Mouse (Mus musculus): ENCODE data around the gene L3mbtl2. TPM values are rescaled to one million over a fixed set of nuclear protein-coding genes. Genes with fewer than 3 reads are reported as not detected.

The L3mbtl2 gene
- total RNA-seq, 2 experiments from 2014 or later = 19.3 to 20.2 TPM

DNA sequence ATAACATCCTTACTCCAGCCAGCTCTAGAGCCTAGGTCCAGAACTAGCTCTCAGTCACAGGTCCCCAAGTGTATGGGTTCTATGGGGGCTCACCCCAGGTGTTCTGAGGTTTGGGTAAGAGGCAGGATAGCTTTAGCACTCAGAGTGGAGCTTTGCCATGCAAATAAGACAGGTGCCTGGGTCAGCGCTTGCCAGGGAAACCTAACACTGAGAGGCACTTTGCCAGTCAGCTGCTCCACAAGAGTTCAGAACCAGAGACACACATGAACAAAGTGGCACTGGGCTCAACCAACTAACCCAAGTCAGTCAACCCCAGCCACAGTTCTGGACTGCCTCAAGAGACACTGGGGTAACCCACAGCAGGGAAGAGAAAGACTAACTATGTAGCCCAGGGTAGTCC lies 46.0 kb downstream of the L3mbtl2 start:
- no peak for DNase-seq

DNA sequence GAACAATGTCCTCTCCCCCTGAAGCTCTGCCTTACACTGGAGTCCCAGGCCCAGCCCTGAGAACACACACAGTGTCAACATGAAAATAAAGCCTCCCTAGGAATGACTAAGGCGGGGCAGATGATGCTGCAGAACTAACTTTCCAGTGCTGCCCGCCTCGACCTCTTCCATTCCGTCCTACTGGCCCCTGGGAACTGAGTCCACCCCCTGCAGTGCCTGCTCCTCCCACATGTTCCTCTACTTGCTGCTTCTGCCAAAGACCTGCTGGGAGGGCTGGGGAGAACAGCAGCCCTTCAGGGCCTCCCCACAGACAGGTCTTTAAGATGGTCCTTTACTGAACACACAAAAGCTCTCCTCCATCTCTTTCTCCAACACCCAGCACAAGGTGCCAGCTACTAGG lies 47.1 kb downstream of the L3mbtl2 start:
- no peak for DNase-seq

DNA sequence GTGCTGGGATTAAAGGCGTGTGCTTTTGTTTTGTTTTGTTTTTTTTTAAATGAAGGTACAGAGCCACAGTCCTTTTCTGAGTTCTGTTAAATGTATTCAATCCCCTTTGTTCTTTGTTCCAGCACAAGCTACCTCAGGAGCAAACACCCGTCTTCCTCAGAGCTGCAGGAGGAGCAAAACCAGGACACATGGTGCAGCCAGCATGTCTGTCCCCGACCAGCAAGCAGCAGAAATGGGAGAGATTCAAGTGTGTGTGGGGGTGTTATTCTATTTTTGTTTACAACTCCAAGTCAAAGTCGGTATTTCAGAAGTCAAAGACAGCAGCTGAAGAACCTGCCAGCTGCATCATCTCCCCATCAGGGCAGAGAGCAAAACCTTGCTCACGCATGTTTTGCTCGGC lies 50.1 kb downstream of the L3mbtl2 start:
- no peak for DNase-seq

DNA sequence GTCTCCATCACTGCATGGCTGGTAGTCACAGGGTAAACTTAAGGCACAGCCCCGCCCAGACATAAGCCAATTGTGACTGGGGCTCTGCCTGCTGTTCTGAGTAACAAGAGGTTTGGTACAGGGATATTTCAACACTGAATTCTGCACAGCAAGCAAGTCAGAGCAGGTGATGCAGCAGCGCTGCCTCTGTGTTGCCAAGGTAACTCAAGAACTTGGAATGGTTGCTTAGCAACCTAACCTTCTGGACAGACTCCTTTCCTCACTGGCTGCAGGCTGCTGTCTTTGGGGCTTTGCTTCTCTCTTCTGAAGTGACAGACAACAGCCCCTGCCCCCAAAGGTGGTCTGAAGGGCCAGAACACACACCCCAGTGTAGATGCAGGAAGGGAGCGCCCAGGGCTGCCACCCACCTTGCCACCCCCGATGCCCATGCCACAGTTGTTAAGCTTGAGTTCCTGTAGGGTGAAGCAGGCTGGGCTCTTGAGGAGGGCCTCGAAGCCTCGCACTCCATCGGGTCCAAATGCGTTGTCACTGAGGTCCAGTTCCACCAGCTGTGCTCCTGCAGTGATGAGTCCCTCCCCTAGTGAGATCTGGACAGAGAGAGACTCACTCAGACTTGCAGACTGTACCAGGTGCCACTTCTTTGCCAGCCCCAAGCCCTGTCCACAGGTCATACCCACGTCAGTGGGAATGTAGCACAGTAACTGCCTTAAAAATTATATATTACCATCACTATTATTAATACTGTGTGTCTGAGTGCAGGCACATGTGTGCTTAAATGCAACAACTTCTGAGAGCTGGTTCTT lies 54.8 kb downstream of the L3mbtl2 start:
- no peak for DNase-seq

- no peak for DNase-seq
These were observed 55.4 kb downstream of the L3mbtl2 start for GRCm38 (mm10) chr15:81719139-81719531.

- DNase-seq = no peak
These were observed 58.7 kb downstream of the L3mbtl2 start for GRCm38 (mm10) chr15:81722361-81722760.

GRCm38 (mm10) chr15:81723653-81724052 lies 60.0 kb downstream of the L3mbtl2 start:
- DNase-seq = no peak

DNA sequence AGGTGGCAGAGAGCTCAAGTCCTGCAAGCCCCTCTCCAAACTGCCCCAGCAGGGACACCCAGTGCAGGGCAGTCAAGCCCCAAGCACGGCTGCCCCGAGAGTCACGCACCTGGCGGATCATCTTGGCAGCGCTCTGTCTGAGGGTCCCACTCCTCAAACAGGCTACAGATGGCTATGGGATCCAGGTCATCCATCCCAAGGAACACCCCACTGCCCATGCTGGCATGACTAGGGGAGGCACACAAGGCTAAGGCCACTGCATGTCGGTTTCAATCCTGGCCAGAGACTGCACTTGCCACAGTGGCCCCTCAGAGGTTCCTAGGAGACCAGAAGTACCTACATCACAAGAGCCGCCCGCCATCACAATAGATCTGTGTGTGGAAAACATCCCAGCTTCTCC lies 62.3 kb downstream of the L3mbtl2 start:
- DNase-seq = no peak

GRCm38 (mm10) chr15:81729241-81729791 lies 65.6 kb downstream of the L3mbtl2 start:
- peak; percentile 34 for DNase-seq

GRCm38 (mm10) chr15:81729792-81730635 lies 66.3 kb downstream of the L3mbtl2 start:
- peak; percentile 97 for DNase-seq

- no peak for DNase-seq
These were observed 71.4 kb downstream of the L3mbtl2 start for GRCm38 (mm10) chr15:81735075-81735474.

Other genes with a start within 250 kb of the L3mbtl2 start
- 100 to 1,000 TPM; 166 to 176 TPM for gene Rbx1, start 197.6 kb upstream of the L3mbtl2 start, total RNA-seq (2021)
- gene Ep300, start 78.5 kb upstream of the L3mbtl2 start, total RNA-seq (2021) = 10 to 100 TPM; 41.8 to 47.7 TPM
- gene Chadl, start 33.4 kb downstream of the L3mbtl2 start, total RNA-seq (2021) = 1 to 10 TPM in 1 of 2 experiments, under 1 TPM in 1; 0.76 to 1.5 TPM
- gene Zc3h7b, start 81.2 kb downstream of the L3mbtl2 start, total RNA-seq (2021) = 10 to 100 TPM; 78.6 to 88.9 TPM
- 10 to 100 TPM; 82.7 to 88.8 TPM for gene Rangap1, start 81.6 kb downstream of the L3mbtl2 start, total RNA-seq (2021)
- gene Tef, start 138.5 kb downstream of the L3mbtl2 start, total RNA-seq (2021) = 10 to 100 TPM; 38.5 to 40.5 TPM
- gene Tob2, start 194.9 kb downstream of the L3mbtl2 start, total RNA-seq (2021) = 10 to 100 TPM; 24.1 to 32.3 TPM
- 10 to 100 TPM; 57.9 to 58.9 TPM for gene Phf5a, start 208.0 kb downstream of the L3mbtl2 start, total RNA-seq (2021)
- 1,000 to 10,000 TPM; 1,419 to 1,465 TPM for gene Aco2, start 208.4 kb downstream of the L3mbtl2 start, total RNA-seq (2021)

All from heart, postnatal 4 days (tissue).